Mouse (Mus musculus): ENCODE measurements around the gene Psmc2.

Gene Psmc2

DNA sequence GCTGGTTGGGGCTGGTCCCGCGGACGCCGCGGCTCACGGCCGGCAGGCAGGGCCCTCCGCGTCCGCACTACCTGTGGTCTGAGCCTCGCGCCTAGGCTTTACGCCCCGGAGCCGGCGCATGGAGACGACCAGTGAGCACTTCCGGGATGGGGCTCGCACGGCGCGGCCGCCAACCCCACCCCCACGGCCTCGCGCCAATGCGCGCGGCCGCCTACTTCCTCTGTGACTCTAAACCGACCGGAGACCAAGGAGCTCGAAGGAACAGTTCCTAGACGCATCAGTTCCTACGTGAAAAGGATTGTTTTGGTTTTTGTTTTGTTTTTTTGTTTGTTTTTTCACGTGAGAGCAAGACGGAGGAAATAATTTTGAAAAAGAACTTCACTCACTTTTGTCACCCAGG lies at the start of gene Psmc2, which contains the start of gene Dnajc2:
Psmc2 (plus strand) TSS at position 231 of the 400 bp plus-strand sequence.
Dnajc2 (minus strand) TSS at position 199 of the 400 bp plus-strand sequence.
- TF ChIP-seq GATA4 (IDR thresholded peaks at IDR 0.05; ENCODE audit: insufficient replicate concordance, low read length) = peak; percentile 40; the same call in 1 of the 2 replicates

DNA sequence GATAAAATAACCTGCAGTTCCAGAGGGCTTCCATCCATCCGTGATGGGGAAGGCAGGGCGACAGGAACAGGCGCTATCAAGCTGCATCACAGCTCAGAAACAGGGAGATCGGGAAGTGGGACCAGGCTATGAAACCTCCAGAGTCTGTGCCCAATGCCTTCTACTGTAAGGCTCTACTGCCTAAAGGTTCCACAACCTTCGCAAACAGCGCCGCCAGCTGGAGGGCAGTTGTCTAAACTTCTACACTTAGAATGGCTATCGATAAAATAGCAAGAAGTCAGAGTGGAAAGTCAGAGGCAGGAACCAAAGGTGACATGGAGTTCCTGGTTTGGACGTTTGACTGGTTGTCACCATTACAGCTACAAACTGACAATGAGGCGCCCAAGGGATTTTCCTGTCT lies 49.5 kb upstream of the Psmc2 start:
- no peak for TF ChIP-seq GATA4 (IDR thresholded peaks at IDR 0.05; ENCODE audit: insufficient replicate concordance, low read length)

DNA sequence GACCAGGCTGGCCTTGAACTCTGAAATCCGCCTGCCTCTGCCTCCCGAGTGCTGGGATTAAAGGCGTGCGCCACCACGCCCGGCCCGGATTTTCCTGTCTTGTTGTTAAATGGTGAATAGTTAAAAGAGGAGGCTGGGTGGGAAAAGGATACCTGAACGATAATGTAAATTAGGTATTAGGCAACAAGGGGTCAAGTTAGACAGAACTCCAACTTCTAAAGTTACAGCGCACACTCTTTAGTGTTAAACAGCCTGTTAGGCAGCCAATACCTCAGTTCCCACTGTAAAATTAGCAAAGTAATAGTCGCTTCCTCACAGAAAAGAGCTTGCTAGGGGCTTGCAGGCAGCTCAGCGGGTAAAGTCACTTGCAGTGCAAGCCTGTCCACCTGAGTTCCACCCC lies 49.0 kb upstream of the Psmc2 start:
- no peak for TF ChIP-seq GATA4 (IDR thresholded peaks at IDR 0.05; ENCODE audit: insufficient replicate concordance, low read length)

DNA sequence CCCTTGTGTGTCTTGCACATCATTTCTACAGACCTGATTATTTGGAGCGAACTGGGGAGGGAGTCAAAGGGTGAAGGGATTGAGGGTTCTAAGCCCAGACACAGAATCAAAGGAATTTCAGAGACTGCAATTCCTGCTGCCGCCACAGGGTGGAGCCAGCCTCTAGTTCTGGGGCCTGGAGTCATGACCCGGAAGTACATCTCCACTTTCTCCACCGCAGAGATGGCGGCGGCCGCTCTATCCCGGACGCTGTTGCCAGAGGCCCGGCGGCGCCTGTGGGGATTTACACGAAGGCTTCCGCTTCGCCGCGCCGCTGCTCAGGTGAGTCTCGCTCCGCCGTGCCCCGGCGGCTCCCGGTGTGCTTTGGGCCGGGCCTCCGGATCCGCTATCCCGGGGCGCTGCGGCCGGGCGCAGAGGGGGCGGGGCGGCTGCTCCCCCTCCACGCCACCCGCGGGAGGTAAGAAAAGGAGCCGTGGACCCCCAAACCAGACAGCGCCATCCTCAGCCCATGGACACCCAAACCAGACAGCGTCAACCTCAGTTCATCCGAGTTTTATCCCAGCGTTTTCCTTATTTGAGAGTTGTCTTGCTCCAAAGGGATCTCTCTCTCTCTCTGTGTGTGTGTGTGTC lies 48.0 kb upstream of the Psmc2 start, which contains the start of gene Pmpcb:
Pmpcb (plus strand) TSS at position 186 of the 630 bp plus-strand sequence.
- peak; percentile 25; the same call in 1 of the 2 replicates for TF ChIP-seq GATA4 (IDR thresholded peaks at IDR 0.05; ENCODE audit: insufficient replicate concordance, low read length)

DNA sequence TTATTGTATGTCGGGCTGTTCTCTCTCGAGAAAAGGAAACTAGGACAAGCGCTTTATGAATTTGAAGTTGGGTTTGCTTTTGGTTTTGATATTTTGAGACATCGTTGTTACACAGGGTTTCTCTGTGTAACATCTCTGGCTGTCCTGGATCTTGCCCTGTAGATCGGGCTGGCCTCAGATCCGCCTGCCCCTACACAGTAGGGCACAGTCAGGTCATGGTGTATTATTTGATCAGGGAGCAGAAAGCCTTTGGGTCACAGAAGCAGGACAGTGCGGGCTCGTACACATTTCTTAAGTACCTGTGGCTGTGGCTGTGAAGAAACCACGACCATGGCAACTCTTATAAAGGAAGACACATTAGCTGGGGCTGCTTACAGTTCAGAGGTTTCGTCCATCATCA lies 47.5 kb upstream of the Psmc2 start:
- no peak for TF ChIP-seq GATA4 (IDR thresholded peaks at IDR 0.05; ENCODE audit: insufficient replicate concordance, low read length)

DNA sequence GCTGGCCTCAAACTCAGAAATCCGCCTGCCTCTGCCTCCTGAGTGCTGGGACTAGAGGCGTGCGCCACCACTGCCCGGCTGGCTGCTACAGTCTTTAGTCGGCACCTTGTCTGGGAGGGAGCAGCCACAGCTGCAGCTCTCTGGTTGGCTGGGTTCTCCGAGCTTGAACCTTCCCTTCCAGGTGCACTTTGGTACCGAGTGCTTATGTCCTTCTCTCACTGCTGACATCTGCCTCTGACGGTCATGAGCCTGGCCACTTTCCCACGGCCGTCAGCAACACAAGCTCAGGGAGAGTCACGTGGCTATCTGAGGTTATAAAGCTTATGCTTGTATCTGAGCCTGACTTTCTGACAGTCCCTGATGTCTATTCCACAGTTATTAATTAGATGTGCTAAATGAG lies 46.0 kb upstream of the Psmc2 start:
- TF ChIP-seq GATA4 (IDR thresholded peaks at IDR 0.05; ENCODE audit: insufficient replicate concordance, low read length) = no peak

DNA sequence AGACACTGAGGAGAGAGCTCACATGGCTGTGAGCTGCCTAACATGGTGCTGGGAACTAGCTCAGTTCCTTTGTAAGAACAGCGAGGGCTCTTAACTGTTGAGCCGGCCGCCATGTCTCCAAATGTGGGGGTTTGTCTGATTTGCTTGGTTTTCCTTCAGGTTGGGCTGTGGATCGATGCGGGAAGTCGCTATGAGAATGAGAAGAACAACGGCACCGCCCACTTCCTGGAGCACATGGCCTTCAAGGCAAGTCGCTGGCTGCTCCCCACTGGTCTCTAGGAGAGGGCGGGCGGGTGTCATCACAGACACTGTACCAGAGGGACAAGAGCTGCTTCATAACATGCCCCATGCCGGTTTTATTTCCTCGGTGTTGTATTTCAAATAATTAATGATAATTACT lies 45.2 kb upstream of the Psmc2 start:
- TF ChIP-seq GATA4 (IDR thresholded peaks at IDR 0.05; ENCODE audit: insufficient replicate concordance, low read length) = no peak

DNA sequence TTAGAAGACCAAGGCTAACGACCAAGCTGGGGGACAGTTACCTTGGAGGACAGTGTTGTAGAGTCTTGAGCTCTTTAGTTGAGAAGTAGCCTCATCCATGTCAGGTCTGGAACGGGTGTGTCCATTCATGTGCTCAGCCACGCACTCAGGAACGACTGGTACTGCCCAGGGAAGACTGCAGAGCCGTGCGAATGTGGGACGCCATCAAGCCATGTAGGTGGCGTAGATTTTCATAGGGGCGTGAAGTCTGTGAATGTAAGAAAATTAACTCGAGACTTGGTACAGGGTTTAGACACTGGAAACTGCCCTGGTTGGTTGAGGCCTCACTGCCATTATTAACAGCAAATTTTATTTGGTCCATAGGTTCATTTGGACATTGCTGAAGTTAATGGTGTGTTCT lies 41.5 kb upstream of the Psmc2 start:
- TF ChIP-seq GATA4 (IDR thresholded peaks at IDR 0.05; ENCODE audit: insufficient replicate concordance, low read length) = no peak

DNA sequence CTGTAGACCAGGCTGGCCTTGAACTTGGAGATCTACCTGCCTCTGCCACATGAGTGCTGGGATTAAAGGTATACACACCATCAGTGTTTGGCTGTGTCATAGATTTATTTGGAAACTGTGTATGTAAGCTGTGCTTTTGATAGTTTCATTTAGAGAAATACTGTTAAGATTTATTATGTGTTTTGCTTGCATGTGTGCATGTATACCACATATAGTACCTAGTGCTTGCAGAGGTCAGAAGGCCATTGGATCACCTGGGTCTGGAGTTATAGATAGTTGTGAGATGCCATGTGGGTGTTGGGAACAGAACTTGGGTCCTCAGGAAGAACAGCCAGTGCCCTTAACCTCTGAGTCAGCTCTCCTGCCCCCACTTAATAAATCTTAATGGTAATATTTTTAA lies 40.4 kb upstream of the Psmc2 start:
- TF ChIP-seq GATA4 (IDR thresholded peaks at IDR 0.05; ENCODE audit: insufficient replicate concordance, low read length) = no peak

DNA sequence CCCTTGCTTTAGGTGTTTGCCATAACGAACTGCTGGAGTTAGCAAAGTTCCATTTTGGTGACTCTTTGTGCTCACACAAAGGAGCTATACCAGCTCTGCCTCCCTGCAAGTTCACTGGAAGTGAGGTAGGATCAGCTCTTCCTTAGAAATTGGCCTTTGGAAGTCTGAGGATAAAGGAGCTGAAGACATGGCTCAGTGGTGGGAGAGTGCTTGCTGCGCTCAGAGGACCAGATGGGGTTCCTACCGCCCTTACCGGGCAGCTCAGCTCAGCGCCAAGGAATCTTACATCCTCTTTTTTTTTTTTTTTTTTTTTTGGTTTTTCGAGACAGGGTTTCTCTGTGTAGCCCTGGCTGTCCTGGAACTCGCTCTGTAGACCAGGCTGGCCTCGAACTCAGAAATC lies 39.1 kb upstream of the Psmc2 start:
- TF ChIP-seq GATA4 (IDR thresholded peaks at IDR 0.05; ENCODE audit: insufficient replicate concordance, low read length) = no peak

DNA sequence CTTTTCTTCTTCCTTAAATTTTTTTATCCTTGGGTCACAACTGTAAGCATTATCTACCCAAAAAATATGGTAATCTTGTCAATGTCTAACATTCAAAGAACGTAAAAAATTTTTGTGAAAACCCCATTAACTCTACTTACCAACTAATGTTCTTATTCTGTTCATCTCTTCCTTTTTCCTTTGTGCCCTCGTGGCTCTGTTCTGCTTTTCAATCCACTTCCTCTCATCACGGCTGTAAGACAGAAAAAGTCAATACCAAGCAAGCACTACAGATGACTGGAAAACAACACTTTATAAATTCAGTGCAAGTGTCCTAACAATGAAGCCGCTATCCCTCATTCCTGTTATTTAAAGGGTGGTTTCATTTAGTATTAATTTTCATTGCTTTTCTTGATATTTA lies 16.6 kb upstream of the Psmc2 start:
- TF ChIP-seq GATA4 (IDR thresholded peaks at IDR 0.05; ENCODE audit: insufficient replicate concordance, low read length) = no peak

DNA sequence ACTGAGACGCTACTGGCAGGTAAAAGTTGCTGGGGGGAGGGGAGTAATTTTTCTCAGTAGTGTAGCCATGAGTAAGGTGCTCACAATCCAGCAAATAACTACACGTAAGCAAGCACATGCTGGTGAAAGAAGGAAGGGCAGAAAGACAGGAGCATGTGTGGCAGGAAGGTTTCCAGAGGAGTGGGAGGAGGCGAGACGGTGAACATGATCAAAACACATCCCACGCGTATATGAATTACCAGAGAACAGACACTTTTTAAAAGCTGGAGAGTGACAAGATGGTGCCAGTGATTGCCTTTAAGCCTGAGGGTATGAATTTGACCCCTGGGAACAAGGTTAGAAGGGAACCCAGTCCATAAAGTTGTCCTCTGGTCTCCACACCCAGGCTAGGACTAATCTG lies 15.2 kb upstream of the Psmc2 start:
- TF ChIP-seq GATA4 (IDR thresholded peaks at IDR 0.05; ENCODE audit: insufficient replicate concordance, low read length) = no peak

DNA sequence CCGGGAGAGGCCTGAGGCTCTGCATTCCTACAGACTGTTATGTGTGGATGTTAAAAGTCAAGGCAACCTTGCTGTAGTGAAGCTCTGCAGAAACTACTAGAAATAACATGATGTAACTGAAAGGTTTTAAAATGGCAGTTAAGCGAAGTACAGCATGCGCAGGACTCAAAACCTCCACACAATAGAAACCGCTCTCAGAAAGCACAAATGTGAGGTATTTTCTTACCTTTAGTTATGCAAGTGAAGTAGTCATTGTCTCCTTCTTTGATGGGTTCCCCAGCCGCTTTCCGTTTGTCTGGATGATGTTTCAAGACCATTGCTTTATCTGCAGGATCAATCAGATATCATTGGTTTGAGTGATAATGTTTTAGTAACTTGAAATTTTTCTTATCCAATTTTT lies 8.6 kb upstream of the Psmc2 start:
- no peak for TF ChIP-seq GATA4 (IDR thresholded peaks at IDR 0.05; ENCODE audit: insufficient replicate concordance, low read length)

DNA sequence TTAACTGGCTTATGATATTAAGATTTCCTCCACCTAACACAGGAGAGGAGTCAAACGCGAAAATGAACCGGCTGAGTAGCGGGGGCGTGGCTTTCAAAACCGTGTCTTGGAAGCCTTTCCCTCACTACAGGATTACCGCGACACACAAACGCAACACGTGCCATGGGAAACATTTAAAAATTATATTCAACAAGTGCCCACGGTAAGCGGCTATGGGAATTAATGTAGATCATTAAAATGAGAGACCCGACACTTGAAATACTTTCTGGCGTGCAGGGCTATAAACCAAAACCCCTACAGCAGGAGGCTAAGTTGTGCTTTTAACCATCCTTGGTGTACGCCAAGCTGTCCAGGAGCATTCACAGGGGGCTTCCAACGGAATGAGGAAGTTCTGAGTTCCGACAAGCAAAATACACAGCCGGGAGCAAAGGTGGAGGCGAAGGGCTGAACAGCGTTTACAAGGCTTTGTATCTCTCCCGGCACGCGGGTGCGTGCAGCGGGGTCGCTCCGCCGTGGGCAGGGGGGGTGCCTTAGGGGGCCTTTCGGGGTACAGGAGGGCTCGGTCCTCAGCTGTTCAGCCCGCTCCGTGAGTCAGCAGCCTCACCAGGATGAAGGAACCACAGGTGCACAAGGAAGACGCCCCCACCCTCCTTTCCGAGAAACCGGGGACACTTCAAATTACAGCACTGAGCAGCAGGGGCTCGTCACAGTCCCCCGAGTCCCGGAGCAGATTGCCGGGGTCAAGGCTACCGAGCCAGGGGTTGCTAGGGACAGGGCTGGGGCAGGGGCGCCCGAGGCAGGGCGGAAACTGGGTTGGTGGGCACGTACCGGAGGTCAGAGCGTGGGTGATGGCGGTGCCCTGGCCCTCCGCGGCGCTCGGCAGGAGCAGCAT lies 676 bp upstream of the Psmc2 start:
- no peak for TF ChIP-seq GATA4 (IDR thresholded peaks at IDR 0.05; ENCODE audit: insufficient replicate concordance, low read length)

DNA sequence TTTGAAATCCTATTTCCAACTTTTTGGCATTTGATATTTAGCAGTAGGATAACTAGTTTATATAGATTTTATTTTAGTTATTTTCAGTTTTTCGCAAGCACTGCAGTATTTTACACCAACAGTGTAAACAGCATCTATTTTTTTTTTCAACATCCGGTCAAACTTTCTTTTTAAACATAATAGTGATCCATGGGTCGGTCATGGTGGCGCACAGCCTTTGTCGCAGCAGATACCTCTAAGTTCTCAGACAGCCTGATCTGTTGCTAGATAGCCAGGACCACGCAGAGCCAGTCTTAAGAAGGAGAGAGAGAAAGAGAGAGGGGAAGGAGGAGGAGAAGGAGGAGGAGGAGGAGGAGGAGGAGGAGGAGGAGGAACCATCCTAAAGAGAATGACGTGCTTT lies 693 bp downstream of the Psmc2 start:
- TF ChIP-seq GATA4 (IDR thresholded peaks at IDR 0.05; ENCODE audit: insufficient replicate concordance, low read length) = no peak

Data from liver, adult (tissue).